Mouse (Mus musculus): ENCODE data around the gene Tnnt1. TPM values are rescaled to one million over a fixed set of nuclear protein-coding genes. Genes with fewer than 3 reads are reported as not detected.
A peak's percentile ranks its signal among the peaks of the same experiment; 100 is the strongest.

Tnnt1 gene
- polyA plus RNA-seq, 1 experiment from 2014 or later: 97.0 TPM

DNA sequence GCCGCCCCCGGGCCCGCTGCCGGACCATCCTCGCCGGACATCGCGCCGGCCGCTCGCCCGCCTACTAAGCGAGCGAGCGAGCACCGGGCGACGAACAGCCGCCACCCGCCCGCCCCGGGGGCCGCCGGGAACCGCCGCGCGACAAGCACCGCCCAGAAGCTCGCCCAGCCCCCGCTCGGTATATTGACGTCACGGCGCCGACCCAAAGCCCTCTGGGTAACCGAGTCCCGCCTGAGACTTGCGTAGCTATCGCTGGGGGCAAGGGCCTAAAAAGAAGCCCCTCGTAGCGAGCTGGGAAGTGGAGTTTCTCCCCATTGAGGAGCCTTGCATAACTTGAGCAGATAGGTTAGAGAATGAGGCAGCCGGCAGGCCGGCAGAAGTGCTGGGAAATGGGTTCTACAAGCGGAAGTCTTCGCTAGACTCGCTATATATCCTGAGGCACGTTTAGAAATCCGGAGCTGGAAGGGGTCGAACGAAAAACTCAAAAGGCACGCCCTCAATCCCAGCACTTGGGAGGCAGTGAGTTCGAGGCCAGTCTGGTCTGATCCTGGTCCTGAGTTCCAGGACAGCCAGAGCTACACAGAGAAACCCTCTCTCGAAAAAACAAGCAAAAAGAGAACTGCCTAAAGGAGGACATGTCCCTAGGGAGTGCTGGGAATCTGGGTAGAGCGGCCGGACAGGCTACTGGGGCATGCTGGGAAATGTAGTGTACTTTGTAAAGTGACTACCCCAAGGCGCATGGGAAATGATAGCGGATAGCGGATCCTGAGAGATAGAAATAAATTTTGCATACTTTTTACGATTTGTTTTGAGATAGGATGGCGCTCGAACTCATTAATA is 14.4 kb downstream of the Tnnt1 start, which contains the start of gene Ppp1r12c:
Gene Ppp1r12c (minus strand): TSS at position 123 of the 840 bp plus-strand sequence.
- H3K4me3 ChIP-seq: peak within 1 kb of the TSS; percentile 94
- H3K27me3 ChIP-seq (ENCODE audit: insufficient read depth, poor library complexity, severe bottlenecking): no peaks in the 10 kb centered on the region
- DNase-seq (ENCODE audit: low spot score): peak; percentile 98
- peaks cover 42% of the 10 kb centered on the region for H3K4me1 ChIP-seq
- H3K27ac ChIP-seq: peak within 1 kb of the TSS; percentile 95
- peaks cover 9% of the 10 kb centered on the region for H3K36me3 ChIP-seq
- H3K9me3 ChIP-seq: no peaks in the 10 kb centered on the region
- WGBS: under 1% methylated on average over 62 of the region's 62 CpGs

DNA sequence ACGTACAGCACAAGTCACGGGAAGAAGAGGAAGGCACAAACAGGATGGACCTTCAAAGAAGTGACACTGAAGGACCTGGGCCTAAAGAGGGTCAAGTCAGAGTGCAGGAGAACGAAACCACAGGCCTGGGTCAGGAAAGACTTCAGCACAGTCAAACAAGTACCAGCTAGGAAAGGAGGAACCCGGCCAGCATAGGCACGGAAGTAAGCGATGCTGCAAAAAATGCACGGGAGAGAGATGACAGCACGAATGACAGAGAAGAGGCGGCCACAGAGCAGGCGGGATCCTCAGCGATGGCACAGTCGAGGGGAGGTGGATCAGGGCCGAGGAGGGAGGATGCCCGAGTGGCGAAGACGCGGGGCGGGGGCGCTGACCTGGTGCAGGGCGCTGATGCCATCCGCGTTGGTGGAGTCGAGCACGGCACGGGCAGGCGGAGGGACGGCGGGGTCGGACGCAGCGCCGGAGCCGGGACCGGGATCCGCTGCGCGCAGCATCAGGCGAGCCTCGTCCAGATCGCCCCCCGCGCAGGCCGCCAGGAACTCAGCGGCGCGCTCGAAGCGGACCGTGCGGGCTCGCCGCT is 15.2 kb downstream of the Tnnt1 start:
- peaks cover 42% of the 10 kb centered on the region for H3K4me1 ChIP-seq
- no peak for DNase-seq (ENCODE audit: low spot score)

DNA sequence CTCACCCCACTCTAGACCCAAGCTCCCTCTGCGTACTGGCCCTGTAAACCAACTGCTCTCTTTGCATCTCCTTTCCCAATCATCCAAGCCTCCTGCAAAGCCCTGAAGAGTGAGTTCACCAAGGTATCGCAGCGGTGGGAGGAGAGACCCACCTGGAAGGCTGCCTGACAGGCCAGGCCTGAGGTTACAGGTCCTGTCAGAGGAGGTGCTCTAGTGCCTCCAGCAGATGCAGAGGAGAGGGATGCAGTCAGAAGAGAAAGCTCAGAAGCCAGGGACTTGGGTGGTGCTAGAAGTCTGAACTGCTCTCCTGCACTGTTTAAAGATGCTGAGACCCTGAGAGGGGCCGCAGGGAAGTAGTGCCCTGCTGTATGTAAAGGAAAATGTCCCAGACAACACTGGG is 17.1 kb downstream of the Tnnt1 start:
- Histone ChIP-seq H3K27ac (peak overlapping the region; percentile 2; the same call in 1 of the 2 replicates), H3K4me3 (peak overlapping the region; percentile 94), H3K4me1 (peaks cover 34% of the 10 kb centered on the region), H3K9me3 (no peaks in the 10 kb centered on the region), H3K27me3 (ENCODE audit: insufficient read depth, poor library complexity, severe bottlenecking) (no peaks in the 10 kb centered on the region), H3K36me3 (peaks cover 35% of the 10 kb centered on the region)
- WGBS: 72% methylated on average over 4 of the region's 4 CpGs
- DNase-seq (ENCODE audit: low spot score): no peak

More for the DNA sequence above, 15.2 kb downstream of the Tnnt1 start:
- H3K27ac ChIP-seq: peak overlapping the region; percentile 95
- H3K36me3 ChIP-seq: peaks cover 17% of the 10 kb centered on the region
- peak overlapping the region; percentile 94 for H3K4me3 ChIP-seq
- no peaks in the 10 kb centered on the region for H3K9me3 ChIP-seq
- no peaks in the 10 kb centered on the region for H3K27me3 ChIP-seq (ENCODE audit: insufficient read depth, poor library complexity, severe bottlenecking)
- WGBS: under 1% methylated on average over 51 of the region's 52 CpGs

DNA sequence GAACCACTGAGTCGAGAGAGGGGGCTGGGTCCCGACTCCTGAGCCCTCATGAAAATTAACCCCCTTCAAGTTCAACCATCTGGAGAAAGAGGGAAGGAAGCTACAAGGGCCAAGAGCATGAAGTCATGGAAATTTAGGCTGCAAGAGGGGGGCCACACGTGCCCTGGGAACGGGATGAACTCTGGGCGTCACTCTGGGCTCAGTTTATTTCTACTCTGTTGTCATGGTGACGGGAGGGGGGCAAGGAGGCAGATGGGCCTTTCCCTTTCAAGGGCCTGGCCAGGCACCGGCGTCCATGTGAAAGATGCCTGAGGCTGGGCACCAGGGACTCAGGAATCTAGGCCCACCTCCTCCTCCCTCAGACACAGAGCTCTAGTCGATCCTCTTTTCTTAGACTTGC is 17.9 kb downstream of the Tnnt1 start:
- peaks cover 34% of the 10 kb centered on the region for H3K4me1 ChIP-seq

DNA sequence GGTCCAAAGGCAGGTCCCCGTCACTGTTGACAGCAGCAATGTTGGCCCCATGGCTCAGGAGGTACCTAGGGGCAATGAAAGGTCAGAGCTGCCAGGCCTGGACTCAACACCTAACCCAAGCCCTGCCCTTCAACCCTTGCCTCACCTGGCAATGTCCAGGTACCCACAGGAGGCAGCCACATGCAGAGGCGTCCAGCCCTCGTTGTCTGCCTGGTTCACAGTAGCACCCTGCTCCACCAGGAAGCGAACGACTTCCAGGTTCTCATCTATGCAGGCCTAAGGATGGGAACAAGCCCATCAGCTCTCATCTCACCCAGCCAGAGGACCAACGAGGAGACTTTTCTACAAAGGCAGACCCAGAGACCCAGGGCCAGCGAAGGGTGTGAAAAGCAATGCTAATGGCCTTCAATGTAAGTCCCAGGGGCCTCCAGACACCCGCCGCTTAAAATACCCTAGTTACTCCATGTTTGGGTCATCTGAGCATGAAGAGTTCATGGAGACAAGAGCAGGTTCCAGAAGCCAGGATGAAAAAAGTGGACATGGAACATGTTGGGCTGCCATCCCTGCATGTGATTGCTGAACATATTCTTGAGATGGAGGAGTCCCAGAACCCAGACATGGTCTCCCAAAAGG is 18.8 kb downstream of the Tnnt1 start:
- peaks cover 51% of the 10 kb centered on the region for H3K36me3 ChIP-seq
- no peaks in the 10 kb centered on the region for H3K27me3 ChIP-seq (ENCODE audit: insufficient read depth, poor library complexity, severe bottlenecking)
- no peaks in the 10 kb centered on the region for H3K9me3 ChIP-seq
- no peak overlapping the region for H3K4me3 ChIP-seq
- H3K4me1 ChIP-seq: peaks cover 41% of the 10 kb centered on the region
- 88% methylated on average over 9 of the region's 9 CpGs for WGBS
- no peak for DNase-seq (ENCODE audit: low spot score)
- no peak overlapping the region for H3K27ac ChIP-seq

More for the DNA sequence above, 17.9 kb downstream of the Tnnt1 start:
- H3K27ac ChIP-seq: peak overlapping the region; percentile 37
- H3K9me3 ChIP-seq: no peaks in the 10 kb centered on the region
- H3K4me3 ChIP-seq: peak overlapping the region; percentile 22; the same call in 1 of the 2 replicates
- H3K36me3 ChIP-seq: peaks cover 43% of the 10 kb centered on the region
- no peaks in the 10 kb centered on the region for H3K27me3 ChIP-seq (ENCODE audit: insufficient read depth, poor library complexity, severe bottlenecking)
- WGBS: 25% methylated on average over 9 of the region's 9 CpGs
- peak; percentile 88 for DNase-seq (ENCODE audit: low spot score)

DNA sequence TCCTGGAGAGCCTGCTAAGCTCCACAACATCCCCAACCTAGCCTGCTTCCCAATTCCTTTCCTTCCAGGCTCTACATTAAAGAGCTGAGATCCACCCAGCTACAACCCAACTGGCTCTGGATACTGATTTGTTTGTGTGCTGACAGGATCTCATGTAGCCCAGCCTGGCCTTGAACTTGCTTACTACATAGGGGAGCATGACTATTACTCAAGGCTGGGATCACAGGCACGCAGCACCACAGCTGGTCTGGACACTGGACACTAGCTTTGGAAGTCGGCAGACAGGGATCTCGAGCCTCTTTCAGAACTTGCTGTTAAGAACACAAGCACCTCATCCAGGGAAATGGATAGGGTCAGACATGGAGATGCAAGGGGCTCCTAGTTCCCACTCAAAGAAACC is 19.7 kb downstream of the Tnnt1 start:
- no peak overlapping the region for H3K4me3 ChIP-seq
- no peaks in the 10 kb centered on the region for H3K27me3 ChIP-seq (ENCODE audit: insufficient read depth, poor library complexity, severe bottlenecking)
- no peaks in the 10 kb centered on the region for H3K9me3 ChIP-seq
- peaks cover 59% of the 10 kb centered on the region for H3K36me3 ChIP-seq
- WGBS: 91% methylated on average over 3 of the region's 3 CpGs
- no peak overlapping the region for H3K27ac ChIP-seq
- no peak for DNase-seq (ENCODE audit: low spot score)
- H3K4me1 ChIP-seq: peaks cover 41% of the 10 kb centered on the region

DNA sequence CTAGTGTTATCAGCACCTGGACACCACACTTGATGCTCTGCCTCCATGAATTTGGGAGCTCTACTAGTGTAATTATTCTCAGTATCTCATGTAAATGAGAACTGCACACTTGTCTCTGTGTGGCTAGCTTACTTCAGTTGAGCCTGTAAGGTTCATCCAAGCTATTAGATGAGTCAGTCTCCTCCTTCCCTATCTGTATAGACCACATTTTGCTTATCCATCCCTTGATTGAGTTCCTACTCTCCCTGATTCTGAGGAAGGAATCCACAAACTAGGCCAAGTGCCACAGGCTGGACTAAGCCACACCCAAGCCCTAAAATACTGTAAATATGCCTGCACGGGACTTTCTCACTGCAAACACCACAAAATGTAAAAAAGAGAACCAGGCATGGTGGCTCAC is 22.2 kb downstream of the Tnnt1 start:
- no peak overlapping the region for H3K27ac ChIP-seq
- WGBS: 84% methylated on average over 1 of the region's 1 CpGs
- H3K4me1 ChIP-seq: peaks cover 29% of the 10 kb centered on the region
- H3K27me3 ChIP-seq (ENCODE audit: insufficient read depth, poor library complexity, severe bottlenecking): no peaks in the 10 kb centered on the region
- H3K36me3 ChIP-seq: peaks cover 76% of the 10 kb centered on the region
- DNase-seq (ENCODE audit: low spot score): no peak
- H3K4me3 ChIP-seq: no peak overlapping the region
- H3K9me3 ChIP-seq: no peaks in the 10 kb centered on the region

DNA sequence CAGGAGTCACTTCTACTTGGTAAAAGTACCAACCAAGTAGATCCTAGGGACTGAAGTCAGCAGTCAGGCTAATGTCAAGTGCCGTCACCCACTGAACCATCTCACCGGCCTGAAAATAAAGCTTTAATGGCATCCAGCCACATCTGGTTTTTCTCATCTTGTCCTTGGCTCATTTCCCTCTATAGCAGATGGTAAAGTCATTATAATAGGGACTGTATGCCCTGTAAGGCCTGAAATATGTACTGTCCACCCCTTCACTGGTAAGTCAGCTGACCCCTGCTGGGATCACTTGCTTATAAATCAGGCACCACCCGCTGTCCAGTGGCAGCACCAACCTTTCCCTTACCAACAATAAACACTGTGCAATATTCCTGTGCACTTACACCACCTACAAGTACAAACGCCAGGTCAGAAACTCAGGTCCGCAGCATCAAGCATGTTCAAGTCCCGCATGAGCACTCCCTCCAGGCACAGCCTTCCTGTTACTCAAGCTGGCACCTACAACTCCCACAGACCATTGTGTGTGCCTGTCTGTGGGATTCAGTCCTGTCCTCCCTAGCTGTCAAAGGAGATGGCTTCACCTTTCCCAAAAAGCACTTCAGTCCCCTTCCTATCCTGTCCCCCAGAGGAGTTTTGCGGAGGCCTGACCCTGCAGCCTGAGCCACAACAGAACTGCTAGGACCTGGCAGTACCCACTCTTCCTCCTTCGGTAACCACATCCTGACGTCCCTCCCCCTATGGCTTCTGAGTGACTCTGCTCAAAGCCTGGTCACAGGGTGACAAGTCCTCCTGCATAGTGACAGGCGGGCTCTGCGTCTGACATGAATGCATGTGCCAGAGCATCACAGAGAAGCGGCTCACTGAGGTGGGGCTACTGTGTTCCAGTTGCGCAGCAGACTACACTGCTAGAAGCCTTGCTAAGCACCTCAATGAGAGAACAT is 23.6 kb downstream of the Tnnt1 start:
- H3K27ac ChIP-seq: peak overlapping the region; percentile 38; the same call in 1 of the 2 replicates
- no peak overlapping the region for H3K4me3 ChIP-seq
- no peaks in the 10 kb centered on the region for H3K9me3 ChIP-seq
- WGBS: 84% methylated on average over 13 of the region's 13 CpGs
- DNase-seq (ENCODE audit: low spot score): no peak
- H3K27me3 ChIP-seq (ENCODE audit: insufficient read depth, poor library complexity, severe bottlenecking): no peaks in the 10 kb centered on the region
- peaks cover 15% of the 10 kb centered on the region for H3K4me1 ChIP-seq
- peaks cover 82% of the 10 kb centered on the region for H3K36me3 ChIP-seq

DNA sequence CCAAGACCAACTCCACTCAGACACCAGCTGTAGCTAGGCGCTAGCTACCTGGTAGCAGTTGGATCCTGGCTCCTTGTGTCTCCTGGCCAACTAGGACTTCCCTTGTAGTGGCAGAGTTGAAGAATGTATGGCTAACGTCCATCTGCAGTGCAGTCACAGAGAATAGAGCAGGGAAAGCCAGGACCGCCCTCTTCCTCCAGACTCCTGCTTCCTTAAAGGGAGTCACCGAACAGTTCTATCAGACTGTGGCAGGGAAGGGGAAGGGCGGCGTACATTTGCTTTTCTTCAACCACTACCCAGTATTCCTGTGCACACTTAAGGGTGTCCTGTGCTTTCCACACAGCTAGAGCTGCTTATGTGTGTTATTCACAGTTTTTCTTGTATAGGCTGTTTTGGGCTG is 24.9 kb downstream of the Tnnt1 start:
- WGBS: 73% methylated on average over 6 of the region's 6 CpGs
- peaks cover 81% of the 10 kb centered on the region for H3K36me3 ChIP-seq
- H3K4me3 ChIP-seq: no peak overlapping the region
- 0 out of 2 replicates have a peak overlapping the region, but pooled peaks have one; percentile 12 for H3K27ac ChIP-seq
- H3K27me3 ChIP-seq (ENCODE audit: insufficient read depth, poor library complexity, severe bottlenecking): no peaks in the 10 kb centered on the region
- H3K9me3 ChIP-seq: no peaks in the 10 kb centered on the region
- DNase-seq (ENCODE audit: low spot score): no peak
- peaks cover 10% of the 10 kb centered on the region; the same call in 1 of the 2 replicates for H3K4me1 ChIP-seq

DNA sequence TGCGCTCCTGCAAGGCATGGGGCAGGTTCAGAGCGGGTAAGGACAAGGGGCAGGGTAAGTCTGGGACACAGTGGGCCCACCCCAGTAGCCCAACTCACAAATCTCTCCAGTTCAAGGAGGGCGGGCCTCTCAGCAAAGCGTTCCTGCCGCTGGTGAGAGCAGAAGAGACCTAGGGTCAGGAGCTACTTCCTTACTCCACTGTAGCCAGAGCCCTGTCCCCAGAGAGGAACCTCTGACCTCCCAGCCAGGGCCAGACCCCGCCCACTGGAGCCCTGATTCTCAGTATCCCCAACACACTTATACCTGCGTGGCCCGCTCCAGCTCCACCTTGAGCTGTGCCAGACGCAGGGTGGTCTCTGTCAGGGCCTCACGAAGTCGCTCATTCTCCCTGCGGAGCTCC is 33.9 kb downstream of the Tnnt1 start:
- Histone ChIP-seq H3K36me3 (peaks cover 66% of the 10 kb centered on the region), H3K27ac (no peak overlapping the region), H3K4me1 (peaks cover 21% of the 10 kb centered on the region), H3K9me3 (no peaks in the 10 kb centered on the region), H3K4me3 (no peak overlapping the region), H3K27me3 (ENCODE audit: insufficient read depth, poor library complexity, severe bottlenecking) (no peaks in the 10 kb centered on the region)
- DNase-seq (ENCODE audit: low spot score): no peak
- 85% methylated on average over 12 of the region's 12 CpGs for WGBS

DNA sequence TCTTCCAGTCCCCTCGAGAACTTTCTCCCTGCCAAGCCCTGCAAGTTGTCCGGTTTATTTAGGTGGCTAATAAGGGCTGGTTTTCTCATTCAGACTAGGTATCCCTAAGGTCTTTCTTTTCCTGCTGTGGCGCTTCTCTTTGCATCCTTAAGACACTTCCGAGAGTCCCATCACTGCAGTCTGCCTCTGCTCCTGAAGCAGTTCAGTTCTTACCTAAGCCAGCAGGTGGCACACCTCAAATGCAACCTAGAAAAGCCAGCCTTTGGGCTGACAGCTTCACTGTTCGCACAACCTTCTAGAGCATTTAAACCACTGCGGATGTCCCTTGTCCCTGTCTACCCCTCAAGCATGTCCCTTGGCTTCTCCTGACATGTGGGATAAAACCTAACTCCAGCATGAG is 36.5 kb downstream of the Tnnt1 start:
- no peak for DNase-seq (ENCODE audit: low spot score)
- Histone ChIP-seq H3K4me1 (peaks cover 22% of the 10 kb centered on the region), H3K4me3 (peak overlapping the region; percentile 74), H3K9me3 (no peaks in the 10 kb centered on the region), H3K27me3 (ENCODE audit: insufficient read depth, poor library complexity, severe bottlenecking) (peaks cover 17% of the 10 kb centered on the region), H3K27ac (no peak overlapping the region), H3K36me3 (peaks cover 40% of the 10 kb centered on the region)
- WGBS: 24% methylated on average over 6 of the region's 6 CpGs

DNA sequence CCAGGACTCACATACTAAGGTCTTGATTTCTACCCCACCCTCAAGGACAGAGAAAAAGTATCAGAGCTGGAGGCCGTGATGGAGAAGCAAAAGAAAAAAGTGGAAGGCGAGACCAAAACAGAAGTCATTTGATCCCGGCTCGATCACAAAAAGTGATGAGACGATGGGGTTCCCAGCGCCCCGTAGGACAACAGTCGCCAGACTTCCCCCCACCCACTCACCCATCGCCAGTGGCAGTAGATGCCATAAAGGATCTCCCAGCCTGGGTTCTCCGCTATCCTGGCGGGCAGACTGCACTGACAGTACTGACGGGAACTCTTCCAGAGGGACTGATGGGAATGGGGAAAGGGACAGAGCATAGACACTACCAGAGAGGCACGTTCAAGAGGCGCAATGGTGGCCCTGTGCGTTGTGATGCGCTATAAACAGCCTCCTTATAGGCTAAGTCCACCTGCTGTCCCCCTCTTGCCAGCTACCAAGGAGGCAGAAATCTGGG is 37.3 kb downstream of the Tnnt1 start:
- H3K27ac ChIP-seq: peak overlapping the region; percentile 96

More for the DNA sequence above, 37.3 kb downstream of the Tnnt1 start:
- Histone ChIP-seq H3K9me3 (no peaks in the 10 kb centered on the region), H3K4me3 (peak overlapping the region; percentile 74), H3K27me3 (ENCODE audit: insufficient read depth, poor library complexity, severe bottlenecking) (peaks cover 26% of the 10 kb centered on the region), H3K36me3 (peaks cover 31% of the 10 kb centered on the region), H3K4me1 (peaks cover 28% of the 10 kb centered on the region)
- DNase-seq (ENCODE audit: low spot score): no peak
- WGBS: 4% methylated on average over 16 of the region's 16 CpGs

All from heart, embryonic 10.5 days (tissue).